Mouse (Mus musculus): ENCODE measurements at regions not wholly inside any gene's neighbourhood (a gene's known extent, or its start where the extent isn't known, plus 50 kb on each side); places are given as distances from the start of the nearest gene placed in this dataset.
"Not testable (repeated sequence)": the region's sequence is repeated elsewhere in the genome, so short reads cannot be mapped to it uniquely, and the experiment has no call there.

DNA sequence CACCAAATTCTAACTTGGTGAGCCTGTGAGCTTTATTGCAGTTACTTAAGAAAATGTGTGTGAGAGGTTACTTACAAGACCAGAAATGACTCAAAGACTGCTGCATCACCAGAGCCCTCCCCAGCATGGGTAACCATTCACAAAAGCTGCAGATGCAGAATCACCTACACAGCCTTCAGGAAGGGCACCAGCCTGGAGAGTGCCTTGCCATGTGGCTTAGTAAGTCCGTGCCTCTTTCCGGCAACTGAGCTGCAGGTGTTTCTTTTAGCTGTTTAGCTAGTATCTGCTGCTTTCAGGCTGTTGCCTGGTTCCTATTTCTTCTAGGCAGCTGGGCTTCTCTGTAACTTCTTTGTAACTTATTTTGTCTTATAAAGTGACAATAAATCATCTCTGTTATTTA is 213.2 kb upstream of the Stxbp6 start:
- Histone ChIP-seq H3K9ac (replicated peaks) (no peak overlapping the region), H3K4me2 (replicated peaks) (no peak overlapping the region), H3K27ac (replicated peaks) (no peak overlapping the region), H3K27me3 (no peaks in the 10 kb centered on the region), H3K4me3 (no peak overlapping the region), H3K9me3 (no peaks in the 10 kb centered on the region), H3K4me1 (no peaks in the 10 kb centered on the region), H3K36me3 (no peaks in the 10 kb centered on the region)
- 78% methylated on average over 2 of the region's 2 CpGs for WGBS
- no peak for ATAC-seq (ENCODE audit: low FRiP score, low read depth)

DNA sequence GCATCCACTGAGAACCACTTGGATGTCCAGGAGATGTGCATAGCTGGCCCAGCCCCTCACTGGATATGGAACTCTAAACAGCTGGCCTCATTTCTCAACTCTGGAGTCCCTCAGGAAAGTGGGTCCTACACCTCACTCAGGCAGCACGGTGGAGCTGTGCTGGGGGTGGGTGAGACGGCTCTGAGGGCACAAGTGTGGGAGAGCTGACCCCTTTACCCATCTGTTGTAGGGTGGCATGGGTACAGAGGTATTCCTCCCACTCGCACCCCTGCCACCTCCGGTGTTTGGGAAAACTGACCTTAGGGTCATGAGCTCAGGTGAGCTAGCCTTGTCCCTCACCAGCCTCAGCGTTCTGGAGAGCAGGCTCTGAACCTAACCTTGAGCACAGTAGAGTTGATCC is 181.8 kb upstream of the Stxbp6 start:
- no peaks in the 10 kb centered on the region for H3K36me3 ChIP-seq
- no peaks in the 10 kb centered on the region for H3K27me3 ChIP-seq
- H3K9me3 ChIP-seq, result no peaks in the 10 kb centered on the region
- H3K4me3 ChIP-seq, result no peak overlapping the region
- WGBS, result 92% methylated on average over 5 of the region's 5 CpGs
- H3K27ac ChIP-seq (replicated peaks), result no peak overlapping the region
- no peaks in the 10 kb centered on the region for H3K4me1 ChIP-seq
- H3K4me2 ChIP-seq (replicated peaks), result no peak overlapping the region
- ATAC-seq (ENCODE audit: low FRiP score, low read depth), result no peak
- no peak overlapping the region for H3K9ac ChIP-seq (replicated peaks)

DNA sequence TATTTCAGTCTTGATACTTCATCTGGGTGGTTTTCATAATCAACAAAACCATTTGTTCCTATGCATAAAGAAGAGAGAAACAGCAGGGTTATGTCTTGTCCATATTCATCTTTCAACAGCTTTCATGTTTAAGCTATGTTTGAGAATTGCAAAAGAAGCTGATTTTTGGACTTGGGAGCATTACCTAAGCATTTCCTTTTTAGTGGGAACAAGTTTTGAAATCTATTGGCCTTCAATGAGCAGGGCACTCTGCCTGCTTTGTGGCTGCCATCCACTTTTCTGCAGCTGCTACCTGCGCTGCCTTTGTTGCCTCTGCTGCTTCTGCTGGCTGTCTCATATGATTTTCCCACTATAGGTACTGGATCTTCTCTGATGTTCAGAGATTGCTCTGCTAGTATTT is 136.6 kb upstream of the Stxbp6 start:
- no peak overlapping the region for H3K4me3 ChIP-seq
- ATAC-seq (ENCODE audit: low FRiP score, low read depth), result no peak
- H3K4me1 ChIP-seq, result no peaks in the 10 kb centered on the region
- WGBS, result 85% methylated on average over 1 of the region's 1 CpGs
- H3K4me2 ChIP-seq (replicated peaks), result no peak overlapping the region
- no peaks in the 10 kb centered on the region for H3K9me3 ChIP-seq
- no peaks in the 10 kb centered on the region for H3K36me3 ChIP-seq
- H3K9ac ChIP-seq (replicated peaks), result no peak overlapping the region
- no peaks in the 10 kb centered on the region for H3K27me3 ChIP-seq
- H3K27ac ChIP-seq (replicated peaks), result no peak overlapping the region

DNA sequence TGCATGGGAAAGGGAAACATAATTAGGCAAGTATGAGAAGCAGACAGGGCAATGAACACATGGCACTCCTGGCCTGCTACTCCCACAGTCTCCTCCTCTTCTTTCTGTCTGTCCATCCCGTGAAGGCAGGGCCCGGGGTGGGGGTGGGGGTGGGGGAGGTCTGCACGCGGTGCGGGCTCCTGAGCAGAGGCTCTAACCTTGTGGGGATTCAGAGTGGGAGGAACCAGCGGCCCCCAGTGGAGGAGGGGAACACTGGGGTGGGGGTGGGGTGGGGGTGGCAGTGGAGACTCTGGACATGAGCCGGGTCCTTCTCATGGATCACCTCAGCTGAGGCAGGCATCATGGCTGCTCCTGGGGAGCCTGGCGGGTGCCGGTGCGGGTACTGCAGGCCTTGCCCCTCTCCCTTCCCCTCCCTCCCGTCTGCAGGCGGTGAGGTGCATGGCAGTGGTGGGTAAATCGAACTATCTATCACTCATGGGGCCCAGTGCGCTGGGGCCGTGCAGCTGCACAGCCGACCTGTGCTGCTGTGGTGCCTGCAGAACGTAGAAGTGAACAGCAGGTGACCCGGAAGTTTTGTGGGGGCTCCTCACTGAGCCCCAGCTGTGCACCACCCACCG is 120.9 kb upstream of the Stxbp6 start:
- Histone ChIP-seq H3K36me3 (no peaks in the 10 kb centered on the region), H3K4me2 (replicated peaks) (no peak overlapping the region), H3K9me3 (no peaks in the 10 kb centered on the region; the same call in 1 of the 2 replicates), H3K27ac (replicated peaks) (no peak overlapping the region), H3K4me1 (no peaks in the 10 kb centered on the region), H3K9ac (replicated peaks) (no peak overlapping the region), H3K27me3 (no peaks in the 10 kb centered on the region), H3K4me3 (no peak overlapping the region)
- 72% methylated on average over 16 of the region's 19 CpGs for WGBS
- ATAC-seq (ENCODE audit: low FRiP score, low read depth), result peak; percentile 34; the same call in 1 of the 2 replicates

DNA sequence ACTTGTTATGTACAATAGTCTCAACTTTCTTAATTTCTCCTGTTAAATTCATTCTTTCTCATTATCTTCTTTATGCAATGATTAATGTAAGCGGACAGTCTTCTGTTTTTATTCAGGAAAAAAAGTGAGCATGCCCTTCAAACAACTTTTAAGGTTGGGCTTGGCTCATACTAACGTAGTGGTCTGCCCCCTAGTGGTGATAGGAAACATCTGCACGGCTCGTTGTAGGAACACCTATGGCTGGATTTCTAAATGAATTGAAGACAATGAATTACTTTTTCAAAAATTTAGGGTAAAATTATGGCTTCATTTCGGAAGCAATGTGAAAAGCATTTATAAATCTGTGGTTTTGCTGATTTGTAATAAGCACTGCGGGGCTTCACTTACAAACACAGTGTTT is 112.6 kb upstream of the Stxbp6 start:
- Histone ChIP-seq H3K9ac (replicated peaks) (no peak overlapping the region), H3K36me3 (no peaks in the 10 kb centered on the region), H3K4me3 (no peak overlapping the region), H3K4me2 (replicated peaks) (no peak overlapping the region), H3K27me3 (no peaks in the 10 kb centered on the region), H3K27ac (replicated peaks) (no peak overlapping the region), H3K4me1 (no peaks in the 10 kb centered on the region), H3K9me3 (no peaks in the 10 kb centered on the region)
- WGBS, result 11% methylated on average over 6 of the region's 6 CpGs
- peak; percentile 60; the same call in 1 of the 2 replicates for ATAC-seq (ENCODE audit: low FRiP score, low read depth)

DNA sequence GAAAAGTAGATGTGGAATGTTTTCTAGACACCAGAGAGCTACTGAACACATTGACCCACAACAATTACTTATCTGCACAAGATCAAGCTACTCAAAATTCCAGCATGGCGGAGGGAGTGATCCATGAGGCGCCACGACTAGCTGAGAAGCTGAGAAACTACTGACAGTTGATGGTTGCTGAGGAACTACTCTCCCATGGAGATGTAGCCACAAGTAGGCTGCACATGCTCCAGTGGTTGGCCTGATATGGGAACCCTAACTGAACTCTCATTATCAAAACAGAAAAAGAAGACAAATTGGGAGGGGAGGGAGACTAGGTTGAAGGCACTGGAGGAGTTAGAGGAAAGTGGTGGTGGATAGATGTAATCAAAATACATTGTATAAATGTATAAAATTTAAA is 110.0 kb upstream of the Stxbp6 start:
- 82% methylated on average over 3 of the region's 3 CpGs for WGBS

DNA sequence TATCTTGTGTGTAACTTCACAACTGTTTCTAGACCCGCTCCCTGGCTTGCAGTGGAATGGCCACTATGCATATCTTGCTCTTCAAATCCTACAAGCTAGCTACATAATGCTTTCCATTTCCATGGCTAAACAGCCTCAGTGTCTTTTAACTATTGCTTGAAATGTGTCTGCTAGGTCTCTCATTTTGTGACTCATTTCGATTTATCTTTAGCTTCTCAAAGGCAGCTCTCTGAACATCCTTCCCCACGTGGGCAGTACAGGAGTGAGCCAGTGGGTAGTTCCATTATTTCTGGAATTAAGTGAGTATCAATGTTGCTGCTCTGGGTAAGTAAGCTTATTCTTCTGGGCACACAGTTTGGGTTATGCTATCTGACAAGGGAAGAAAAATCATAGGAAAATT is 102.9 kb upstream of the Stxbp6 start:
- no peak overlapping the region for H3K4me3 ChIP-seq
- no peak overlapping the region for H3K27ac ChIP-seq (replicated peaks)
- no peak for ATAC-seq (ENCODE audit: low FRiP score, low read depth)
- H3K9ac ChIP-seq (replicated peaks), result no peak overlapping the region
- no peaks in the 10 kb centered on the region for H3K9me3 ChIP-seq
- H3K4me2 ChIP-seq (replicated peaks), result no peak overlapping the region
- no peaks in the 10 kb centered on the region for H3K36me3 ChIP-seq
- no peaks in the 10 kb centered on the region for H3K27me3 ChIP-seq
- WGBS, result 87% methylated on average over 3 of the region's 3 CpGs
- H3K4me1 ChIP-seq, result no peaks in the 10 kb centered on the region

More for the DNA sequence above, 110.0 kb upstream of the Stxbp6 start:
- Histone ChIP-seq H3K36me3 (no peaks in the 10 kb centered on the region), H3K9ac (replicated peaks) (no peak overlapping the region), H3K4me2 (replicated peaks) (no peak overlapping the region), H3K9me3 (no peaks in the 10 kb centered on the region), H3K27me3 (no peaks in the 10 kb centered on the region), H3K4me3 (no peak overlapping the region), H3K4me1 (no peaks in the 10 kb centered on the region), H3K27ac (replicated peaks) (no peak overlapping the region)
- no peak for ATAC-seq (ENCODE audit: low FRiP score, low read depth)

DNA sequence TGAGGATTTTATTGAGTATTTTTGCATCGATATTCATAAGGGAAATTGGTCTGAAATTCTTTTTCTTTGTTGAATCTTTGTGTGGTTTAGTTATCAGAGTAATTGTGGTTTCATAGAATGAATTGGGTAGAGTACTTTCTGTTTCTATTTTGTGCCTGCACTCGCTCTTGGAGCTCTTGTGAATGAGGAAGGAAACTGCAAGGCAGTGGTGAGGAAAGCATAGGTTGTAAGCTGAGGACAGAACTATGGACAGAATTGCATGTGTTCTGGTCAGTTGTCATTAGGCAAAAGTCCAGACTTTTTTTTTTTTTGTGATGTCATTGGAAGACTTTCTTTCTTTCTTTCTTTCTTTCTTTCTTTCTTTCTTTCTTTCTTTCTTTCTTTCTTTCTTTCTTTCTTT is 100.8 kb upstream of the Stxbp6 start:
- WGBS, result 78% methylated on average over 2 of the region's 2 CpGs
- H3K36me3 ChIP-seq; H3K4me2 ChIP-seq (replicated peaks); H3K27me3 ChIP-seq; ATAC-seq (ENCODE audit: low FRiP score, low read depth); H3K4me1 ChIP-seq; H3K4me3 ChIP-seq; H3K9me3 ChIP-seq; H3K27ac ChIP-seq (replicated peaks); H3K9ac ChIP-seq (replicated peaks): not testable (repeated sequence)

DNA sequence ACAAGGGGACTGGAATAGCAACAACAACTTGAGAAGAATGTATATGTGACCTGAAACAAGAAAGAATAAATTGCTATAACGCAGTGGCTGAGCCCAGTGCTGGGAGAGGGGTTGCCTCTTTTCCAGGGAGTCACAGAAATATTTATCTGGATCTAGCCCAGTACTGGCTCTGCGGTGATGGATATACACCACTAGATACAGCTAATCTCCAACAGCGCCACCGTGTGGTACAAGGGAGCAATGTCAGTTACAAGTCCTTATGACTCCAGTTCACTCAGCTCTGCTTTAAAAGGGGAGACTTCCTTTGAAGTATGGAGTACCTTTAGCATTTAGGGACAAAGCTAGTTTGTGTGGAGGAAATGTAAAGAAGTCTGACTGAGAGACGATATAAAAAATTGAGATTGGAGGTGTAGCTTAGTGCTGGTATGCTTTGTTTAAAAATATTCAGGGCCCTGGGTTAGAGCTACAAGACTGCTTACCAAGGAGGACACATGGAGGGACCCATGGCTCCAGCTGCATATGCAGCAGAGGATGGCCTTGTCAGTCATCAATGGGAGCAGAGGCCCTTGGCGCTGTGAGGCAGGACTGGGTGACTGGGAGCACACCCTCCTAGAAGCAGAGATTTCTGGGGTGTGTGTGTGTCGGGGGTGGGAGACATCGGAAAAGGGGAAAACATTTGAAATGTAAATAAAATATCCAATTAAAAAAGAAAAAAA is 97.6 kb upstream of the Stxbp6 start:
- no peak overlapping the region for H3K4me3 ChIP-seq
- H3K27ac ChIP-seq (replicated peaks), result no peak overlapping the region
- H3K27me3 ChIP-seq, result no peaks in the 10 kb centered on the region
- H3K36me3 ChIP-seq, result no peaks in the 10 kb centered on the region
- H3K4me1 ChIP-seq, result no peaks in the 10 kb centered on the region
- H3K4me2 ChIP-seq (replicated peaks), result no peak overlapping the region
- peak; percentile 89 for ATAC-seq (ENCODE audit: low FRiP score, low read depth)
- no peaks in the 10 kb centered on the region for H3K9me3 ChIP-seq
- 34% methylated on average over 8 of the region's 8 CpGs for WGBS
- H3K9ac ChIP-seq (replicated peaks), result no peak overlapping the region

DNA sequence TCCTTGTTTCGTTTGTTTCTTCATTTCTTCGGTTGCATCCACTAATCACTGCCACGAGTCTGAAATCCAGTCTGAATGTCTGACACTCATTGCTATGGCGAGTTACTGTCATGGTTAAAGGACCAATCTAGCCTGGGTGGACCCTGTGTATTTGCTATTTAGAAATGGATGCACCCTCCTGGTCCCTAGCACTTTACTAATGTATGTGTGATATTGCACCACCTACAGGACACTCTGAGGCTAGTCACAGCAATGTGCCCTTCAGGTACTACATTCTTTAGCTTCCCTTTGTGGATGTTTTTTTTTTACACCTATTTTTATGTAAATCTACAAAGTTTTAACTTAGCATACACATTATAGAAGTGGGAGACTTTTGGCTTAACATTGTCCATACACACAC is 87.5 kb upstream of the Stxbp6 start:
- H3K36me3 ChIP-seq, result no peaks in the 10 kb centered on the region
- 74% methylated on average over 4 of the region's 4 CpGs for WGBS
- H3K9ac ChIP-seq (replicated peaks), result no peak overlapping the region
- no peak overlapping the region for H3K4me3 ChIP-seq
- no peak overlapping the region for H3K27ac ChIP-seq (replicated peaks)
- H3K4me1 ChIP-seq, result no peaks in the 10 kb centered on the region
- H3K4me2 ChIP-seq (replicated peaks), result no peak overlapping the region
- no peaks in the 10 kb centered on the region for H3K27me3 ChIP-seq
- H3K9me3 ChIP-seq, result no peaks in the 10 kb centered on the region
- peak; percentile 81 for ATAC-seq (ENCODE audit: low FRiP score, low read depth)

DNA sequence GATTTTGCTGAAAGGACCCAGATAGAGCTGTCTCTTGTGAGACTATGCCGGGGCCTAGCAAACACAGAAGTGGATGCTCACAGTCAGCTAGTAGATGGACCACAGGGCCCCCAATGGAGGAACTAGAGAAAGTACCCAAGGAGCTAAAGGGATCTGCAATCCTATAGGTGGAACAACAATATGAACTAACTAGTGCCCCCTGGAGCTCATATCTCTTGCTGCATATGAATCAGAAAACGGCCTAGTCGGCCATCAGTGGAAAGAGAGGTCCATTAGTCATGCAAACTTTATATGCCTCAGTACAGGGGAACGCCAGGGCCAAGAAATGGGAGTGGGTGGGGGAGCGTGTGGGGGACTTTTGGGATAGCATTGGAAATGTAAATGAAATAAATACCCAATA is 87.1 kb upstream of the Stxbp6 start:
- not testable (repeated sequence) for H3K4me3 ChIP-seq; H3K27ac ChIP-seq (replicated peaks); H3K4me2 ChIP-seq (replicated peaks); H3K27me3 ChIP-seq; H3K4me1 ChIP-seq; ATAC-seq (ENCODE audit: low FRiP score, low read depth); H3K9ac ChIP-seq (replicated peaks); H3K36me3 ChIP-seq; H3K9me3 ChIP-seq
- WGBS, result 76% methylated on average over 5 of the region's 5 CpGs

DNA sequence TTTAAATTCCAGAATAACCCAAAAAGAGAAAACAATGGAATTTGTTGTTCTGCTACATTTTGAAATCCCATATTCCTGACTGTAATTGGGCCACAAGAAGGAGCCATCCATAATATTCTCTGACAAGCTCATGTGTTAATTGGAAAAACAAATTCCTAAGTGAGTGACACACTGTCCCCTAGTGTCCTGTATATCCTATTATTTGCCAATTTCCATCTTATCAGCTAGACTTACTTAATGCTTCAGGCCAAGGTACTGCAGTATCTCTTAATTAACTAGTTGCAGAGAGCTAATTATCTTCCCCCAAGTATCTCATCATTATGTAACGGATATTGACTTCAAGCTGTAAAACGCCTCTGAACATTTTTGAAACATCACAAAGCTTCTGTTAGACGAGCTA is 84.5 kb upstream of the Stxbp6 start:
- no peaks in the 10 kb centered on the region for H3K27me3 ChIP-seq
- WGBS, result 76% methylated on average over 3 of the region's 3 CpGs
- ATAC-seq (ENCODE audit: low FRiP score, low read depth), result peak; percentile 28; the same call in 1 of the 2 replicates

More for the DNA sequence above, 84.5 kb upstream of the Stxbp6 start:
- H3K4me1 ChIP-seq, result no peaks in the 10 kb centered on the region
- no peak overlapping the region for H3K9ac ChIP-seq (replicated peaks)
- H3K4me2 ChIP-seq (replicated peaks), result no peak overlapping the region
- no peaks in the 10 kb centered on the region for H3K36me3 ChIP-seq
- no peaks in the 10 kb centered on the region for H3K9me3 ChIP-seq
- no peak overlapping the region for H3K4me3 ChIP-seq
- no peak overlapping the region for H3K27ac ChIP-seq (replicated peaks)
